Mouse (Mus musculus): Measurements from ENCODE around the gene Olfr1275. TPM values are rescaled to one million over a fixed set of nuclear protein-coding genes. Genes with fewer than 3 reads are reported as not detected.

The Olfr1275 gene
- total RNA-seq (2017), result not detected in 2 replicates

- no peak for ATAC-seq (replicated peaks in 1 of 2; ENCODE audit: insufficient read depth in 1 of 2, low FRiP score in 2 of 2, low TSS enrichment in 1 of 2, low read depth in 1 of 2, poor library complexity in 2 of 2, severe bottlenecking in 2 of 2)
Measured at GRCm38 (mm10) chr2:111235186-111235585, at the start of gene Olfr1275. Olfr1275 (minus strand) TSS chr2:111235286.

GRCm38 (mm10) chr2:111274006-111274405, 38.9 kb upstream of the Olfr1275 start, which contains the start of gene Olfr1277:
Olfr1277 (minus strand) TSS chr2:111274106.
- no peak for ATAC-seq (replicated peaks in 1 of 2; ENCODE audit: insufficient read depth in 1 of 2, low FRiP score in 2 of 2, low TSS enrichment in 1 of 2, low read depth in 1 of 2, poor library complexity in 2 of 2, severe bottlenecking in 2 of 2)

DNA sequence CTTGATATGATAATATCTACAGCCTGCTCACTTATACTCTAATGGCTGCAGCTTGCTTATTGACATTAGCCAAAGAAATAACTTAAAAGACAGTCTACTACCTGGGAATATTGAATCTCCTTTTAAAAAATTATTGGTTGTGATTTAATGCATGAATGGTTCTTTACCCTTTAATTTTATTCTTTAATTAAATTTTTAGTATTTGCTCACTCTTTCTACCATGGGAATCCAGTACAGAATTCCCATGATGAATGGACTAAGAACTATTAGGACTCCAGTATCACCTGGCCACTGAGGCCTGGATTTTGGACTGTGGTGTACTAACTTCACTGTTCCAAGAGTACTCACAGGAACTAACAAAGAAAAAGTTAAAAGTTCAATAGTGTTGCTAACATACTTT, 19.1 kb upstream of the Olfr1275 start, which contains the start of gene Olfr1276:
Olfr1276 (plus strand) TSS at position 301 of the 400 bp plus-strand sequence.
- ATAC-seq (replicated peaks in 1 of 2; ENCODE audit: insufficient read depth in 1 of 2, low FRiP score in 2 of 2, low TSS enrichment in 1 of 2, low read depth in 1 of 2, poor library complexity in 2 of 2, severe bottlenecking in 2 of 2), result no peak

- no peak for ATAC-seq (replicated peaks in 1 of 2; ENCODE audit: insufficient read depth in 1 of 2, low FRiP score in 2 of 2, low TSS enrichment in 1 of 2, low read depth in 1 of 2, poor library complexity in 2 of 2, severe bottlenecking in 2 of 2)
Measured at GRCm38 (mm10) chr2:111229502-111229901, 5.6 kb downstream of the Olfr1275 start, which contains the start of gene 4930430A15Rik. 4930430A15Rik (minus strand) TSS chr2:111229602.

DNA sequence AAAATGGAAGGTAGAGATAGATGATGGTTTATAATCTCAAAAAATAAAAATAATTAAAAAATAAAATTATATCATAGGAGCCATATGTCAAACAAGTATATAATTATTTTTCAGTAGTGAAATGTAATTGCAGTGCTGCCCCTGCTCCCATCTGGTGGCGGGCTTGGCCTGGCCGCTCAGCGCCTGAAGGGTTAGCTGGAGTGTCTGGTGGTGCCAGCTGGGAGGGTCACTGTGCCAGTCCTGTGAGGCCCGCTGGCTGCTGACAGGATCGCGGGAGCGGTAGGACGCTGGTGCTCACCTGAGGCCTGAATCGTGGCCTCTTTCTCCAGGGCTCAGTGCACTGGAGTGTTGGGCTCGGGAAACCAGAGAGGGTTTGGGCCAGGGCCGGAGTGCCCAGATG, 53.0 kb downstream of the Olfr1275 start:
- no peak for ATAC-seq (replicated peaks in 1 of 2; ENCODE audit: insufficient read depth in 1 of 2, low FRiP score in 2 of 2, low TSS enrichment in 1 of 2, low read depth in 1 of 2, poor library complexity in 2 of 2, severe bottlenecking in 2 of 2)

Other genes with a start within 250 kb of the Olfr1275 start
- gene Gm13941, start 129.3 kb downstream of the Olfr1275 start, total RNA-seq (2017), result not detected in 2 replicates
- not detected in 2 replicates for gene Gm15130, start 82.3 kb downstream of the Olfr1275 start, total RNA-seq (2017)
- not detected in 2 replicates for gene 4930430A15Rik, start 5.7 kb downstream of the Olfr1275 start, total RNA-seq (2017)
- not detected in 2 replicates for gene Olfr1276, start 19.2 kb upstream of the Olfr1275 start, total RNA-seq (2017)
- gene Olfr1277, start 38.8 kb upstream of the Olfr1275 start, total RNA-seq (2017), result not detected in 2 replicates
- gene Olfr1278, start 54.9 kb upstream of the Olfr1275 start, total RNA-seq (2017), result not detected in 2 replicates
- not detected in 2 replicates for gene Olfr1279, start 65.3 kb upstream of the Olfr1275 start, total RNA-seq (2017)
- gene Olfr1280, start 78.7 kb upstream of the Olfr1275 start, total RNA-seq (2017), result not detected in 2 replicates
- not detected in 2 replicates for gene Olfr1281, start 91.2 kb upstream of the Olfr1275 start, total RNA-seq (2017)
- gene Olfr1282, start 100.8 kb upstream of the Olfr1275 start, total RNA-seq (2017), result not detected in 2 replicates
- not detected in 2 replicates for gene Olfr1283, start 131.5 kb upstream of the Olfr1275 start, total RNA-seq (2017)
- gene Olfr1284, start 140.2 kb upstream of the Olfr1275 start, total RNA-seq (2017), result not detected in 2 replicates
- gene Olfr1286, start 187.8 kb upstream of the Olfr1275 start, total RNA-seq (2017), result not detected in 2 replicates
- not detected in 2 replicates for gene Olfr1287, start 213.9 kb upstream of the Olfr1275 start, total RNA-seq (2017)
- not detected in 2 replicates for gene Olfr1288, start 238.8 kb upstream of the Olfr1275 start, total RNA-seq (2017)
- not detected in 2 replicates for gene Olfr1289, start 245.5 kb upstream of the Olfr1275 start, total RNA-seq (2017)

All from hematopoietic stem cell, adult 5-6 weeks (primary cell).